Mouse (Mus musculus) CD4-positive, CD25-positive, alpha-beta regulatory T cell, adult 4 months (primary cell): Measurements from ENCODE around the gene Ptprn2. TPM values are rescaled to one million over a fixed set of nuclear protein-coding genes. Genes with fewer than 3 reads are reported as not detected.
"Not testable (repeated sequence)": the region's sequence is repeated elsewhere in the genome, so short reads cannot be mapped to it uniquely, and the experiment has no call there.

Source experiments
- ATAC-seq: one replicate; pipeline ENCODE4 v1.8.0; 2017
- polyA plus RNA-seq, 2 experiments: library from polyadenylated mRNA; unstranded; fragments of 100-300 nt; shearing (Covaris generic); gene quantifications; one replicate each; pipeline ENCODE4 v1.2.1; 2017

The Ptprn2 gene
- polyA plus RNA-seq, 2 experiments from 2014 or later = not detected

DNA sequence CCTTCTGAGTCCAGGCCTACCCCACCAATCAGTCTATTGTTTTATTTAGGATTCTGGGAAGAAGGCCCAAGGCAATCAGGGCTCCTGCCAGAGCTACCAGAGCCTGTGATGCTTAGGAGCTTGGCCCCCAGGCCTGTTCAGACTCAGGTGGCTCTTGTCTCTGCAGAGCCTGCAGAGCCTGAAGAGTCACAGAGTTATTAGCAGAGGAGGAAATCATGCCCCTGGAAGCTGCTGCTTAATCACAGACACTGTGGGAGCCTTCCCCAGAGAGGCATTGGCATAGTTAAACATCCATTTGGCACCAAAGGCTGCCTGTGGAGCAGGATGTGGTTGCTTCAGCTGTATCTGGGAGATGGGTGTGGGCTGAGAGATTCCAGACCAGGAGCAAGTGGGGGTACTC, 30.3 kb downstream of the Ptprn2 start:
- no peak for ATAC-seq

DNA sequence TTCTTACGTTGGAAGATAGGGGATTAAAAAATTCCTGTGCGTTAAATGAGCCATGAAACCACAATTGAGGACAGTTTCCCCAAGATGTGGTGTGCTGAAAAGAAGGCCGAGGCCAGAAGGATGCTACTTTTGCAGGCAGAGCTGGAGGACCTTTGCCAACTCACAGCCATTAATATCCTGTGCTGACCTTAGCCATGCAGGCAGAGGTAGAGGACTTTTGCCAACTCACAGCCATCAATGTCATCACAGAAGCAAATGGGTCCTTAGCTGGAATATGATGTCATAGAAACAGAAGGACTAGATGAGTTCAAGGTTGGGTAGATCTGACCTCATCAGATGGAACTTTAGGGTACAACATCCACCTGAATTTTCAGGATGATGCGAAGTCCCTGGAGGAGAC, 43.3 kb downstream of the Ptprn2 start:
- ATAC-seq = no peak

DNA sequence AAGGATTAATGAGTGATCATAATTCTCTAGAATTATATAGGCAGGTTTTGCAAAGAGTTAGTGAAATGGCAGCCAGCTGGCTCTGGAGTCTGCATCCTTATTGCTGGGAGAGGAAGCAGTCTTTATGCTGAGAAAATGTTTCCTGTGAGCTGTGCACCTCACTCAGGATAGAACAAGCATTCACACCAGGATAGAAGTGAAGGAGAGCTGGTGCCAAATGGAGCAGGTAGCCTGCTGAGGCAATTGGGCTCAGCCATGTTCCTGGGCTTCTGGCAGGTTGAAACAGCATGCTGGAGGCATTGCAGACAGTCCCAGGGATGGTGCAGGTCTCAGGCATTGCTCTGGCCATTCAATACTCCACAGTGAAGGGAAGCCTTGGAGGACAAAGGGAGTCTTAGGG, 47.8 kb downstream of the Ptprn2 start:
- no peak for ATAC-seq

DNA sequence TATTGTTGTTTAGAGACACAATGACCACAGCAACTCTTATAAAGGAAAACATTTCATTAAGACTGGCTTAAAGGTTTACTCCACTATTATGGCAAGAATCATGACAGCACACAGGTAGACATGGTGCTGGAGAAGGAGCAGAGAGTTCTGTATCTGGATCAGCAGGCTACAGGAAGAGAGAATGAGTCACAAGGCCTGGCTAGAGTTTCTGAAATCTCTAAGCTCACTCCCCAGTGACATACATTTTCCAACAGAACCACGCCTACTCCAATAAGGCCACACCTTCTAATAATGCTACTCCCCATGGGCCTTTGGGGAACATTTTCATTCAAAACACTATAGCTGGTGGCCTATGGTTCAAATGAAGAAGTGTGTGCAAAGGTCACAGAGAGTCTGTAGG, 53.8 kb downstream of the Ptprn2 start:
- ATAC-seq = no peak

GRCm38 (mm10) chr12:116540608-116541007, 55.1 kb downstream of the Ptprn2 start:
- ATAC-seq = no peak

DNA sequence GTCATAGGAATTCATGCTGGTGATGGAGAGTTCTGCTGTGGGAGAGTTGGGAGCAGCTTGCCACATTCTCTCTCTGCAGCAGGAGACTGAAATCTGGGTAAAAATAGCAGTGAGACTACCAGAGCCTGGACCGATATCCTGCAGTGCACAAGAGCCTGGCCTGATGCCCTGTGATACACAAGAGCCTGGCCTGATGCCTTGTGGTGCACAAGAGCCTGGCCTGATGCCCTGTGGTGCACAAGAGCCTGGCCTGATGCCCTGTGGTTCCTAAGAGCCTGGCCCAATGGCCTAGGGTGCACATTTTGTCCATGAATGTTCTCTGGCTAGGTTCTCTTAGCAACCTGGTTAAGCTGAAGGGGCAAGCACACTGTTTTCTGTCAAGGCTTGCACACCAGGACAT, 64.5 kb downstream of the Ptprn2 start:
- ATAC-seq = no peak

DNA sequence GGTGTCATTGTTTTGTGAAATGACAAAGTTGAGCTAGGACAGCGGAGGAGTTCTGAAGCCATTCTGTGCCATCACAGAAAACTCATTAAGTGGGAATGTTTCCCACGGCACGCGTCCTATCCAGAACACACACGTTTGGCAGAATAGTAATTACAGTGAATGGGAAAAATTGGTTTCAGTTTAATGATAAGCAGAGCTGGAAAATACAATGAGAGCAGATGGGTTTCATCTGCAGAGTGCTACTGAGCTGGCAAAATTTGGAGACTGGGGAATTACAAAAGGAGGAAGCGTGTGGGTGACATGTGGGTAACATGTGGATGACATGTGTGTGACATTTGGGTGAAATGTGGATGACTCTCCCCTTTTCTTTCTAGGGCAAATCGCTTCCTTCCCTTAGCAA, 66.0 kb downstream of the Ptprn2 start:
- ATAC-seq = no peak

DNA sequence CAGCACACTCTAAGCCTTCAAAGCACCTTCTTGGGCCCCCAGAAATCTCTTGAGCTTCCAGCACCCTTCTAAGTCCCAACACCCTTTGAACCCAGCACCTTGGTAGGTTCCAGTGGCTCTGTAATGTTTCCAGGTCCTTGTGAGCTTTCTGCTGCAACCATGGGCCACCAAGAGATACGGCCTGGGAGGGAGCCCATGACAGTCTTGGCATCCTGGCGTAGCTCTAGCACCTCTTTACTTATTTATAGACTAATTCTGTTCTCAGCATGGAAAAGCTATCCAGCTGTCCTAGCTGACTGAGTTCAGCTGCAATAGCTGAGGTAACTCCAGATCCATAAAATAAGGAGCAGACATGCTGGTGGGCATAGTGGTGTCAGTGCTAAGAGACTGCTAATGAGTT, 66.8 kb downstream of the Ptprn2 start:
- ATAC-seq = no peak

- ATAC-seq = no peak
Observed at GRCm38 (mm10) chr12:116553361-116553760, 67.8 kb downstream of the Ptprn2 start.

DNA sequence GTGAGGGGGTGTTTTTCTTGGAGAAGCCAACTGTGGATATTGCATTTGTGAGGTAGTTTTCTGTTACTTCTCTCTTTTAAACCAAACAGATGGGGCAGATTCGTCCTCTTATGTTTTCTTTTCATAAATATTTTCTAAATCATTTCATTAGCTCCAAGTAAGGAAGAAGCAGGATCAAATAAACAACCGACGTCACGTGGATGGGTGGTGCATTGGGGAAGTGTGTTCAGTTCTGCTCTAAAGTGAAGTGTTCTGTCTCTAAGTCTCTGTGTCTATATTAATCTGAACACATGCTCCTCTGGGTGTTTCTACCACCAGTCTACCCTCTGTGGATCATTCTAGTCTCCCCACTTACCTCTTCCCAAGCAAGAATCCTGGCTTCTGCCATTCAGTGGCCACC, 70.4 kb downstream of the Ptprn2 start:
- ATAC-seq = no peak

- no peak for ATAC-seq
Observed at GRCm38 (mm10) chr12:116564441-116564840, 78.9 kb downstream of the Ptprn2 start.

DNA sequence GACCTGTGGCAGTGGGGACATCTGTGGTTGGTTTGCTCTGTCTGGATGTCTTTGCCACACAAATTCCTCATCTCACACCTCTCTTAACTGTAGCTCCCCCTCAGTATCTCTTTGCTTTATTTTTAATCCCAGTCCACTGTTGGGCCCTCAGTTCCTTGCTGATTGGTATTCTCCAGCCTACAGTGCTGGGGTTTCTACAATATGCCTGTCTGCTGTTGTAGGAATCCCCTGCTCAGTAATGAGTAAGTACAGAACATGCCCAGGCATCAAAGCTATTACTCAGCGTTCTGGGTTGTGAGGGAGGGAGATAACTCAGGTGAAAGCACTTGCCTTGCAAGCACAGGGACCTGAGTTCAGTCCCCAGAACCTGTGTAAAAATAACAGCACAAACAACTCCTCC, 81.2 kb downstream of the Ptprn2 start:
- no peak for ATAC-seq

- ATAC-seq = no peak
Observed at GRCm38 (mm10) chr12:116567170-116567569, 81.7 kb downstream of the Ptprn2 start.

DNA sequence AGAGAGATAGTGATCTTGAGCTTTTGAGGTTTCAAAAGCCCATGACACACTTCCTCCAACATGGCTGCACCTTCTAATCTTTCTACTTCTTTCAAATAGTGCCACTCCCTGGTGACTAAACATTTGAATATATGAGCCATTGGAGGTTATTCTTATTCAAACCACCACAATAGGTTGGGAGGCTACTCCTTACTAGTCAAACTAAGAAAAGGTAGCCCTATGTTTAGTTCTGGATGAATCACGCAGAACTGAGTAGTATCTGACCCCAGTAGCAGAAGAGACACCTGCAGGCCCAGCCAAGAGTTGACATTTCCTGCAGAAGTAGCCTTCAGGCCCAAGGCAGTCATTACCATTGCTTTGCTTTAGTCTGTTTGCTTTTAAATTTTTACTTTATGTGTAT, 84.0 kb downstream of the Ptprn2 start:
- ATAC-seq = no peak

GRCm38 (mm10) chr12:116574102-116574501, 88.6 kb downstream of the Ptprn2 start:
- no peak for ATAC-seq

- ATAC-seq = no peak
Observed at GRCm38 (mm10) chr12:116574720-116575119, 89.2 kb downstream of the Ptprn2 start.

GRCm38 (mm10) chr12:116577917-116578316, 92.4 kb downstream of the Ptprn2 start:
- ATAC-seq = not testable (repeated sequence)

- no peak for ATAC-seq
Observed at GRCm38 (mm10) chr12:116580827-116581544, 95.5 kb downstream of the Ptprn2 start.

DNA sequence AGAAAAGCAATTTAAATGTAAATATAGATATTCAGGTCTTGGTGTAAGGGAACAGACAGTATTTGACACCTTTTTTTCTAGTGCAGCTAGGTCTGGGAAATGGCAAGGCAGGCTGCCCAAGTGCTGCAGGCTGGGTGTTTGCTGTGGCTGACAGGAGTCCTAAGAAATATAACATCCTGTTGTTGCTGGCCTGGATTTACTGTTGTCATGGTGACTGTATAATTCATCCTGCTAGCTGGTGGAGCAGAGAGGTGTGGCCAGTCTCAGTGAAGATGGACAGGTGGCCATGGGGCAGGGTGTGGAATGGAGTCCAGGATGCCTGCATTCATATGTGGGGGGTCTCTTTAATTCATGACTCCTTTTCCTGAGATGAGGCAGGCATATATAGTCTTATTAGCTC, 96.3 kb downstream of the Ptprn2 start:
- no peak for ATAC-seq

- no peak for ATAC-seq
Observed at GRCm38 (mm10) chr12:116582829-116583228, 97.3 kb downstream of the Ptprn2 start.

DNA sequence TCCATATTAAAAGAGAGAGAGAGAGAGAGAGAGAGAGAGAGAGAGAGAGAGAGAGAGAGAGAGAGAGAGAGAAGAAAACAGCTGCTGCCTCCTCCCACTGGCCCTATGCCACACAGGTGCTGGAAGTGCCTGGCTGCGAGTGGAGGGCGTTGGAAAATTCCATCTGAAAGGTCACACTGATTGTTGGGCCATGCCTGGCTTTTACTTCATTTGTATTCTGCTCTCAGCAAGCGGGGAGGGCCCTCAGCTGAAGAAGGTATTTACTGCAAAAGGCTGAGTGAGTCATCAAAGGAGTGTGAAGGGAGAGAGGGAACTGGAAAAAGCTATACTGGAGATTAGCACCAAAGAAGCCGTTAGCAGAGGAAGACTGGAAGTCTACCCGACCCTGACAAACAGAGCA, 99.5 kb downstream of the Ptprn2 start:
- ATAC-seq = peak; percentile 43

DNA sequence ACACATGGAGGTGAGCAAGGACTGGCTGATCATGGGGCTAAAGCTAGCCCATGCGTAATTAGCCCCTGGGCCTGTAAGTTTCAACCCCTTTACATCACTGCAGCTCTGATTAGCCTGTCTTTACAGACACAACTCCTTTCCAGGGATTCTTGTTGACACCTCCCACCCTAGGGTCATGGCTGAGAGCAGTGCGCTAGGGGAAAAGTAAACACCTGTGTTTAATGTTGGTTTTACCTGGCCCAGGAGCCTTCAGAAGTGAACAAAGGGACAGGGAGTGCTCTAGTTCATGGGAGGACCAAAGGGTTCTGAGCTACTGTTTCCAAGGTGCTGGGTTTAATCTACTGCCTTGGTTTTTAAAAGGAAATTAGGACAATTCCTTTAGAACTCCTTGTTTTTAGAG, 100.6 kb downstream of the Ptprn2 start:
- ATAC-seq = no peak

GRCm38 (mm10) chr12:116587548-116587947, 102.0 kb downstream of the Ptprn2 start:
- no peak for ATAC-seq

DNA sequence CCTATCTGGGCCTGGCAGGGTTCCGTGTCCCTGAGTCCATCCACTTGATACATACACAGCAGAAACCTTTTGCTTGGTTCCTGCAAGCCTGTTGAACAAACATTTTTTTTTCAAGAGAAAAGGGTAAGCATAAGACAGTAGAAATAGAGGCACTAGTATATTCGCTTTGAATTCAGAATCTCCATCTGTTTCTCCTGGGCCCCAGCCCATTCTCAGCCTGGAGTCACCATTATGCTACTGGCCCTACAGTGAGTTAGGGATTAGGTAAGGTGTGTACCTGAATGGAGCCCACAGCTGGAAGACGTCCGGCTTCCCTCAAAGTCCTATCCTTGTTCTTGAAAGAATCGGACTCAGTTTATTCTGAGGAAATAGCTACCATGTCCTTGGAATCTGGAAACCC, 104.6 kb downstream of the Ptprn2 start:
- ATAC-seq = no peak

GRCm38 (mm10) chr12:116594457-116594856, 108.9 kb downstream of the Ptprn2 start:
- peak; percentile 53 for ATAC-seq
